Mouse (Mus musculus): Measurements from ENCODE around the gene Plekho2. TPM values are rescaled to one million over a fixed set of nuclear protein-coding genes. Genes with fewer than 3 reads are reported as not detected.

Plekho2 gene
- polyA plus RNA-seq, 1 experiment, result 67.0 TPM

- TF ChIP-seq POLR2A (IDR thresholded peaks at IDR 0.05; ENCODE audit: control insufficient read depth, low read depth, low read length) (no peak), CTCF (IDR thresholded peaks at IDR 0.05; ENCODE audit: control insufficient read depth, insufficient read depth, insufficient replicate concordance, low read depth, low read length) (no peak)
- Histone ChIP-seq H3K4me1 (ENCODE audit: control insufficient read depth, insufficient read depth, low read length) (peaks cover 16% of the 10 kb centered on the region), H3K36me3 (ENCODE audit: control insufficient read depth, insufficient read depth, low read length) (no peaks in the 10 kb centered on the region), H3K4me3 (ENCODE audit: control insufficient read depth, low read depth, low read length) (peak overlapping the region; percentile 23), H3K27ac (ENCODE audit: control insufficient read depth, insufficient read depth, low read depth, low read length) (peak overlapping the region; percentile 66; the same call in 1 of the 2 replicates), H3K27me3 (ENCODE audit: control insufficient read depth, insufficient read depth, low read length) (no peaks in the 10 kb centered on the region)
Measured at GRCm38 (mm10) chr9:65546413-65546695, 33.5 kb downstream of the Plekho2 start.

DNA sequence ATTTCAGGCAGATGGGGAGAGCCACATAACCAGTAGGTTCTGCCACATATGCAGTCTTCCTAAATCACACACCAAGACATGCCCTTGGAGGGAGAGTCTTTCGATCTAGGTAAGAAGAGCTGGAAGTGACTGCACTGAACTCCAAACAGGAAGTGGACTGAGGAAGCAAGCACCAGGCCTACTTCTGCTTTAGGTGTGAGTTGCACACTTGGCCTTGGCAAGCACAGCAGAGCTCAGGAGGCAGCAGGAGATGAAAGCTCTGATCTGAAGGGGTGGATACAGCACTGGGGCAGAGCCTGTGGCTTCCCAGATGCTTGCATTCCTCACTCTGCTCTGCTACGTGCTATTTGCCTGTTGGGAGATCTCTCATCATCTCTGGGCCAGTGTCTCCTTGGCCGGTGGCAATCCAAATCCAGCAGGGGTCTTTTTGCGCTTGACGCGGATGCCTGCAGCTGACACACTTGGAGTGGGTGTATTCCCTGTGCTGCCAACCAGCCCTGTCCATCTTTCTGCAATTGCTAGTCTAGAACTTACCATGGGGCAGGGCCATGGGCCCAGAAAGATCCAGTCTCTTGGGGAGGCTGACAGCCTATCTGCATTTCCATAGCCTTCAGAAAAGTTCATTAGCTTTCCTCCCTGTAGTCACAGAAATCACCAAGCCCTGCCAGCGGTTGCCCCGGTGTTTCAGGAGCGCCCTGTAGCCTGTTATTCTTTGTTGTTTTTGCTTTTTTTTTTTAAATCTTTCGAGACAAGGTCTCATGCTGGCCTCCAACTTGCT lies 34.0 kb downstream of the Plekho2 start:
- H3K4me1 ChIP-seq (ENCODE audit: control insufficient read depth, insufficient read depth, low read length), result peaks cover 16% of the 10 kb centered on the region
- no peaks in the 10 kb centered on the region for H3K27me3 ChIP-seq (ENCODE audit: control insufficient read depth, insufficient read depth, low read length)
- no peaks in the 10 kb centered on the region for H3K36me3 ChIP-seq (ENCODE audit: control insufficient read depth, insufficient read depth, low read length)
- TF ChIP-seq POLR2A (IDR thresholded peaks at IDR 0.05; ENCODE audit: control insufficient read depth, low read depth, low read length), result no peak
- no peak for TF ChIP-seq CTCF (IDR thresholded peaks at IDR 0.05; ENCODE audit: control insufficient read depth, insufficient read depth, insufficient replicate concordance, low read depth, low read length)
- H3K27ac ChIP-seq (ENCODE audit: control insufficient read depth, insufficient read depth, low read depth, low read length), result peak overlapping the region; percentile 61
- peak overlapping the region; percentile 23 for H3K4me3 ChIP-seq (ENCODE audit: control insufficient read depth, low read depth, low read length)

DNA sequence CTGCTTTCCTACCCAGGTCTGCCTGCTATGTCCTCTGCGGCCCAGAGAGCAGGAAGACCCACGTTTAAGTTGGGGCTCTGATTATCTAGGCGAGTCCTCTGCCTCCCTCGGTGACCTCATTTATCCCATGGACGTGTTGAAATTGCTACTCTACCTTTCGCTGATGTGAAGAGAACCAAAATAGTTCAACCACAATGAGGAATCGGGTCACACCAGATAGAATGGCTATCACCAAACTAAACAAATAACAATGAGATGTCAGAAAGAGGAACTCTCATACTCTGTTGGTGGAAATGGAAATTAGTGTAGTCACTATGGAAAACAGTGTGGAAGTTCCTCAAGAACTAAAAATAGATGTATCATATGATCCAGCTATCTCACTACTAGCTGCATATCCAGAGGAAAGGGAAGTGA lies 37.7 kb downstream of the Plekho2 start:
- Histone ChIP-seq H3K36me3 (ENCODE audit: control insufficient read depth, insufficient read depth, low read length) (no peaks in the 10 kb centered on the region), H3K27ac (ENCODE audit: control insufficient read depth, insufficient read depth, low read depth, low read length) (no peak overlapping the region), H3K4me3 (ENCODE audit: control insufficient read depth, low read depth, low read length) (no peak overlapping the region), H3K27me3 (ENCODE audit: control insufficient read depth, insufficient read depth, low read length) (no peaks in the 10 kb centered on the region), H3K4me1 (ENCODE audit: control insufficient read depth, insufficient read depth, low read length) (peaks cover 9% of the 10 kb centered on the region; the same call in 1 of the 2 replicates)
- TF ChIP-seq POLR2A (IDR thresholded peaks at IDR 0.05; ENCODE audit: control insufficient read depth, low read depth, low read length), result no peak
- no peak for TF ChIP-seq CTCF (IDR thresholded peaks at IDR 0.05; ENCODE audit: control insufficient read depth, insufficient read depth, insufficient replicate concordance, low read depth, low read length)

- H3K27me3 ChIP-seq (ENCODE audit: control insufficient read depth, insufficient read depth, low read length), result no peaks in the 10 kb centered on the region
- H3K27ac ChIP-seq (ENCODE audit: control insufficient read depth, insufficient read depth, low read depth, low read length), result no peak overlapping the region
- peaks cover 2% of the 10 kb centered on the region; the same call in 1 of the 2 replicates for H3K4me1 ChIP-seq (ENCODE audit: control insufficient read depth, insufficient read depth, low read length)
- H3K4me3 ChIP-seq (ENCODE audit: control insufficient read depth, low read depth, low read length), result no peak overlapping the region
- TF ChIP-seq CTCF (IDR thresholded peaks at IDR 0.05; ENCODE audit: control insufficient read depth, insufficient read depth, insufficient replicate concordance, low read depth, low read length) (no peak), POLR2A (IDR thresholded peaks at IDR 0.05; ENCODE audit: control insufficient read depth, low read depth, low read length) (no peak)
- no peaks in the 10 kb centered on the region for H3K36me3 ChIP-seq (ENCODE audit: control insufficient read depth, insufficient read depth, low read length)
Measured at GRCm38 (mm10) chr9:65541126-65542068, 38.4 kb downstream of the Plekho2 start.

DNA sequence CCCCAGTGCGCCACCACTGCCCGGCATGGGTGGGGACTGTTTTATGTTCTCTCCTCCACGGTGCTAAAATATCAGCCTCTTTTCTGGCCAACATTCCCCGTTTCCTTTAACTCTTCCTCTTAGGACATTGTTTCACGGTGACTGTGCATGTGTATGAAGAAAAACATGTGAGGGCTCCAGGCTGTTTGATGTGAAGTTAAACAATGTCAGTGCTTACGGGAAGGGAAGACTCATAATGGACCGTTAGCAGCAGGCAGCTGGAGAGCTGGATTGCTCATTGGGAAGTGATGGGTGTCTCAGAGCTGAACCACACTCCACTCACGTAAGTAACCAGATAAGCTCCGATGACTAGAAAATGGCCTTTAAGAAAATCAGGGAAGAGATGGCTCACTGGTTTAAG lies 40.1 kb downstream of the Plekho2 start:
- Histone ChIP-seq H3K27ac (ENCODE audit: control insufficient read depth, insufficient read depth, low read depth, low read length) (no peak overlapping the region), H3K4me1 (ENCODE audit: control insufficient read depth, insufficient read depth, low read length) (no peaks in the 10 kb centered on the region), H3K27me3 (ENCODE audit: control insufficient read depth, insufficient read depth, low read length) (no peaks in the 10 kb centered on the region), H3K4me3 (ENCODE audit: control insufficient read depth, low read depth, low read length) (no peak overlapping the region), H3K36me3 (ENCODE audit: control insufficient read depth, insufficient read depth, low read length) (no peaks in the 10 kb centered on the region)
- TF ChIP-seq POLR2A (IDR thresholded peaks at IDR 0.05; ENCODE audit: control insufficient read depth, low read depth, low read length) (no peak), CTCF (IDR thresholded peaks at IDR 0.05; ENCODE audit: control insufficient read depth, insufficient read depth, insufficient replicate concordance, low read depth, low read length) (no peak)

DNA sequence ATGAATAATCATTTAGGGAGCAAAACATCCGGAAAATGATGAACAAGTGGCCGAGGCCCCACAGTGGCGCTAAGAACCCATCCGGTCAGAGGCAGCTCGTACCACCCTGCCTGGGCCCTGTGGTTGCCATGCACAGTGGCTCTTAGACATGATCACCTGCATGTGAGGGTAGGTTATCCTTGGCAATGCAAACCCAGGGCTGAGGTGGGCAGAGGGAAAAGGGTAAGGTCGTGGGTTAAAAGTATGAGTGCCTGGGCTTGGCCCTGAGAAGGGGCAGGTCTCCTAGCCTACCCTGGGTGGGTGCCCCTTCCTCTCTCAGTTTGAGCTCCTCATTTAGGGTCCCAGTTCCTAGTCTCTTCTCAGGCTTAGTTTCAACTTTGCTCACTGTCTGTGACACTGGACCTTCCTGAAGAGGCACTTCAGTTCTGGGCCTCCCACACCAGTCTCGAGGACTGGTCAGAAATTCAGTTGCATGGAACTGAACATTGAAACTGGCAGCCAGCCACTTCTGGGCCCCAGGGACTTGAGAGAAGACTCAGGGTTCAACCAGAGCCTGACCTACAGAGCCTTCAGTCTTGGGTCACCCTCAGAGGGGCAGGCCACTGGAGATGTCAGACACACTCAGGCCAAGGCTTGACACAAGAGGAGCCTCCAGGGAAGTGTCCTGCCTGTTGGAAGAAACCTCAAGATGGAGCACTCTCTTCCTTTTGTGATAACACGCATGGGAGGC lies 41.8 kb downstream of the Plekho2 start:
- Histone ChIP-seq H3K27me3 (ENCODE audit: control insufficient read depth, insufficient read depth, low read length) (no peaks in the 10 kb centered on the region), H3K4me3 (ENCODE audit: control insufficient read depth, low read depth, low read length) (no peak overlapping the region), H3K4me1 (ENCODE audit: control insufficient read depth, insufficient read depth, low read length) (no peaks in the 10 kb centered on the region), H3K36me3 (ENCODE audit: control insufficient read depth, insufficient read depth, low read length) (no peaks in the 10 kb centered on the region), H3K27ac (ENCODE audit: control insufficient read depth, insufficient read depth, low read depth, low read length) (no peak overlapping the region)
- TF ChIP-seq CTCF (IDR thresholded peaks at IDR 0.05; ENCODE audit: control insufficient read depth, insufficient read depth, insufficient replicate concordance, low read depth, low read length) (no peak), POLR2A (IDR thresholded peaks at IDR 0.05; ENCODE audit: control insufficient read depth, low read depth, low read length) (no peak)

All from testis, adult 2 months (tissue).